Mouse (Mus musculus): ENCODE results near the gene Tpst2. TPM values are rescaled to one million over a fixed set of nuclear protein-coding genes. Genes with fewer than 3 reads are reported as not detected.
A peak's percentile ranks its signal among the peaks of the same experiment; 100 is the strongest.

The Tpst2 gene
- polyA plus RNA-seq, 1 experiment from 2014 or later, result 30.0 TPM

- Histone ChIP-seq H3K9ac (ENCODE audit: low read length) (no peak overlapping the region), H3K27ac (ENCODE audit: low read depth, low read length) (no peak overlapping the region), H3K27me3 (ENCODE audit: control insufficient read depth, insufficient read depth, low read length) (no peaks in the 10 kb centered on the region), H3K36me3 (ENCODE audit: control insufficient read depth, insufficient read depth, low read length) (no peaks in the 10 kb centered on the region), H3K9me3 (ENCODE audit: control insufficient read depth, low read length) (no peaks in the 10 kb centered on the region), H3K4me1 (ENCODE audit: control insufficient read depth, insufficient read depth, low read length) (no peaks in the 10 kb centered on the region), H3K4me3 (ENCODE audit: low read depth, low read length) (no peak overlapping the region), H3K4me2 (ENCODE audit: low read depth) (peak overlapping the region; percentile 70; the same call in 1 of the 2 replicates)
- ATAC-seq (ENCODE audit: insufficient read depth, low FRiP score, low TSS enrichment) (no peak), DNase-seq (ENCODE audit: low spot score) (no peak)
- 70% methylated on average over 4 of the region's 4 CpGs for WGBS
Measured at GRCm38 (mm10) chr5:112275021-112275804, 1.3 kb upstream of the Tpst2 start.

- peak; percentile 56; the same call in 1 of the 2 replicates for ATAC-seq (ENCODE audit: insufficient read depth, low FRiP score, low TSS enrichment)
- H3K27me3 ChIP-seq (ENCODE audit: control insufficient read depth, insufficient read depth, low read length), result no peaks in the 10 kb centered on the region
- DNase-seq (ENCODE audit: low spot score), result no peak
- no peaks in the 10 kb centered on the region for H3K4me1 ChIP-seq (ENCODE audit: control insufficient read depth, insufficient read depth, low read length)
- H3K9me3 ChIP-seq (ENCODE audit: control insufficient read depth, low read length), result no peaks in the 10 kb centered on the region
- H3K9ac ChIP-seq (ENCODE audit: low read length), result peak overlapping the region; percentile 80
- peak overlapping the region; percentile 73 for H3K4me3 ChIP-seq (ENCODE audit: low read depth, low read length)
- H3K4me2 ChIP-seq (ENCODE audit: low read depth), result peak overlapping the region; percentile 92
- WGBS, result under 1% methylated on average over 23 of the region's 24 CpGs
- no peak overlapping the region for H3K27ac ChIP-seq (ENCODE audit: low read depth, low read length)
- no peaks in the 10 kb centered on the region for H3K36me3 ChIP-seq (ENCODE audit: control insufficient read depth, insufficient read depth, low read length)
Measured at GRCm38 (mm10) chr5:112276907-112277348, 437 bp downstream of the Tpst2 start.

- DNase-seq (ENCODE audit: low spot score) (no peak), ATAC-seq (ENCODE audit: insufficient read depth, low FRiP score, low TSS enrichment) (no peak)
- Histone ChIP-seq H3K36me3 (ENCODE audit: control insufficient read depth, insufficient read depth, low read length) (no peaks in the 10 kb centered on the region), H3K9ac (ENCODE audit: low read length) (no peak overlapping the region), H3K4me3 (ENCODE audit: low read depth, low read length) (no peak overlapping the region), H3K9me3 (ENCODE audit: control insufficient read depth, low read length) (no peaks in the 10 kb centered on the region), H3K4me1 (ENCODE audit: control insufficient read depth, insufficient read depth, low read length) (no peaks in the 10 kb centered on the region), H3K4me2 (ENCODE audit: low read depth) (no peak overlapping the region; the same call in 1 of the 2 replicates), H3K27me3 (ENCODE audit: control insufficient read depth, insufficient read depth, low read length) (no peaks in the 10 kb centered on the region), H3K27ac (ENCODE audit: low read depth, low read length) (no peak overlapping the region)
- WGBS, result 88% methylated on average over 11 of the region's 11 CpGs
Measured at GRCm38 (mm10) chr5:112277906-112278470, 1.5 kb downstream of the Tpst2 start.

- H3K9ac ChIP-seq (ENCODE audit: low read length), result no peak overlapping the region
- H3K4me1 ChIP-seq (ENCODE audit: control insufficient read depth, insufficient read depth, low read length), result no peaks in the 10 kb centered on the region
Measured at GRCm38 (mm10) chr5:112279181-112280021, 2.9 kb downstream of the Tpst2 start.

GRCm38 (mm10) chr5:112280151-112280550, 3.7 kb downstream of the Tpst2 start:
- no peak for ATAC-seq (ENCODE audit: insufficient read depth, low FRiP score, low TSS enrichment)
- H3K9me3 ChIP-seq (ENCODE audit: control insufficient read depth, low read length), result no peaks in the 10 kb centered on the region
- H3K36me3 ChIP-seq (ENCODE audit: control insufficient read depth, insufficient read depth, low read length), result no peaks in the 10 kb centered on the region
- no peak for DNase-seq (ENCODE audit: low spot score)
- H3K4me1 ChIP-seq (ENCODE audit: control insufficient read depth, insufficient read depth, low read length), result no peaks in the 10 kb centered on the region
- WGBS, result 90% methylated on average over 7 of the region's 7 CpGs
- no peak overlapping the region for H3K27ac ChIP-seq (ENCODE audit: low read depth, low read length)
- H3K9ac ChIP-seq (ENCODE audit: low read length), result no peak overlapping the region
- H3K27me3 ChIP-seq (ENCODE audit: control insufficient read depth, insufficient read depth, low read length), result no peaks in the 10 kb centered on the region
- H3K4me3 ChIP-seq (ENCODE audit: low read depth, low read length), result no peak overlapping the region
- no peak overlapping the region for H3K4me2 ChIP-seq (ENCODE audit: low read depth)

More at GRCm38 (mm10) chr5:112279181-112280021, 2.9 kb downstream of the Tpst2 start:
- Histone ChIP-seq H3K9me3 (ENCODE audit: control insufficient read depth, low read length) (no peaks in the 10 kb centered on the region), H3K36me3 (ENCODE audit: control insufficient read depth, insufficient read depth, low read length) (no peaks in the 10 kb centered on the region), H3K27me3 (ENCODE audit: control insufficient read depth, insufficient read depth, low read length) (no peaks in the 10 kb centered on the region), H3K4me2 (ENCODE audit: low read depth) (no peak overlapping the region), H3K4me3 (ENCODE audit: low read depth, low read length) (no peak overlapping the region), H3K27ac (ENCODE audit: low read depth, low read length) (no peak overlapping the region)
- DNase-seq (ENCODE audit: low spot score), result no peak
- ATAC-seq (ENCODE audit: insufficient read depth, low FRiP score, low TSS enrichment), result no peak
- WGBS, result 88% methylated on average over 17 of the region's 17 CpGs

GRCm38 (mm10) chr5:112280863-112281660, 4.6 kb downstream of the Tpst2 start:
- Histone ChIP-seq H3K9ac (ENCODE audit: low read length) (no peak overlapping the region), H3K9me3 (ENCODE audit: control insufficient read depth, low read length) (no peaks in the 10 kb centered on the region), H3K27ac (ENCODE audit: low read depth, low read length) (no peak overlapping the region), H3K36me3 (ENCODE audit: control insufficient read depth, insufficient read depth, low read length) (no peaks in the 10 kb centered on the region), H3K4me1 (ENCODE audit: control insufficient read depth, insufficient read depth, low read length) (no peaks in the 10 kb centered on the region), H3K27me3 (ENCODE audit: control insufficient read depth, insufficient read depth, low read length) (no peaks in the 10 kb centered on the region), H3K4me2 (ENCODE audit: low read depth) (no peak overlapping the region), H3K4me3 (ENCODE audit: low read depth, low read length) (no peak overlapping the region)
- WGBS, result 67% methylated on average over 15 of the region's 15 CpGs
- DNase-seq (ENCODE audit: low spot score) (no peak), ATAC-seq (ENCODE audit: insufficient read depth, low FRiP score, low TSS enrichment) (no peak)

- Histone ChIP-seq H3K9me3 (ENCODE audit: control insufficient read depth, low read length) (no peaks in the 10 kb centered on the region), H3K4me3 (ENCODE audit: low read depth, low read length) (no peak overlapping the region), H3K36me3 (ENCODE audit: control insufficient read depth, insufficient read depth, low read length) (no peaks in the 10 kb centered on the region), H3K9ac (ENCODE audit: low read length) (no peak overlapping the region), H3K4me2 (ENCODE audit: low read depth) (no peak overlapping the region), H3K4me1 (ENCODE audit: control insufficient read depth, insufficient read depth, low read length) (no peaks in the 10 kb centered on the region), H3K27ac (ENCODE audit: low read depth, low read length) (no peak overlapping the region), H3K27me3 (ENCODE audit: control insufficient read depth, insufficient read depth, low read length) (no peaks in the 10 kb centered on the region)
- ATAC-seq (ENCODE audit: insufficient read depth, low FRiP score, low TSS enrichment) (no peak), DNase-seq (ENCODE audit: low spot score) (no peak)
- WGBS, result 90% methylated on average over 4 of the region's 4 CpGs
Measured at GRCm38 (mm10) chr5:112281676-112282075, 5.2 kb downstream of the Tpst2 start.

- 80% methylated on average over 6 of the region's 6 CpGs for WGBS
- DNase-seq (ENCODE audit: low spot score) (no peak), ATAC-seq (ENCODE audit: insufficient read depth, low FRiP score, low TSS enrichment) (no peak)
- Histone ChIP-seq H3K9ac (ENCODE audit: low read length) (no peak overlapping the region), H3K36me3 (ENCODE audit: control insufficient read depth, insufficient read depth, low read length) (no peaks in the 10 kb centered on the region), H3K4me3 (ENCODE audit: low read depth, low read length) (no peak overlapping the region), H3K27me3 (ENCODE audit: control insufficient read depth, insufficient read depth, low read length) (no peaks in the 10 kb centered on the region), H3K27ac (ENCODE audit: low read depth, low read length) (no peak overlapping the region), H3K4me2 (ENCODE audit: low read depth) (no peak overlapping the region), H3K9me3 (ENCODE audit: control insufficient read depth, low read length) (no peaks in the 10 kb centered on the region), H3K4me1 (ENCODE audit: control insufficient read depth, insufficient read depth, low read length) (no peaks in the 10 kb centered on the region)
Measured at GRCm38 (mm10) chr5:112282123-112282779, 5.8 kb downstream of the Tpst2 start.
